Mouse (Mus musculus) hindbrain, postnatal 0 days (tissue): ENCODE data around the gene Dctn5. TPM values are rescaled to one million over a fixed set of nuclear protein-coding genes. Genes with fewer than 3 reads are reported as not detected.
A peak's percentile ranks its signal among the peaks of the same experiment; 100 is the strongest.
"Not testable (repeated sequence)": the region's sequence is repeated elsewhere in the genome, so short reads cannot be mapped to it uniquely, and the experiment has no call there.

Source experiments
- ATAC-seq: fragments of 200-750 bp; cut with Nextera tagmentation; 2 replicates; pipeline ENCODE4 v1.8.0; 2017; ENCODE audit warnings: mild to moderate bottlenecking, moderate TSS enrichment, moderate library complexity
- DNase-seq: peaks from one replicate; pipeline ENCODE4 v3.0.0-alpha.2; 2015; ENCODE audit warnings: low spot score
- H3K27ac ChIP-seq: fragments of 300-500 bp; sonication (generic); 2 replicates; pipeline ENCODE4 v1.5.1; 2014; ENCODE audit warnings: mild to moderate bottlenecking
- H3K27me3 ChIP-seq: fragments of 300-500 bp; sonication (generic); 2 replicates; pipeline ENCODE4 v1.6.1; 2014; ENCODE audit warnings: low read length, mixed read lengths; ENCODE audit not compliant: insufficient read depth
- H3K36me3 ChIP-seq: fragments of 300-500 bp; sonication (generic); 2 replicates; pipeline ENCODE4 v1.6.1; 2014; ENCODE audit warnings: low read length, mixed read lengths; ENCODE audit not compliant: insufficient read depth
- H3K4me1 ChIP-seq: fragments of 300-500 bp; sonication (generic); 2 replicates; pipeline ENCODE4 v1.6.1; 2014; ENCODE audit warnings: antibody characterized with exemption, low read length, mixed read lengths; ENCODE audit not compliant: insufficient read depth
- H3K4me2 ChIP-seq: fragments of 300-500 bp; sonication (generic); 2 replicates; pipeline ENCODE4 v1.6.1; 2014; ENCODE audit warnings: low read depth, mild to moderate bottlenecking, low read length, moderate library complexity, mixed read lengths
- H3K4me3 ChIP-seq: fragments of 300-500 bp; sonication (generic); 2 replicates; pipeline ENCODE4 v1.5.1; 2014; ENCODE audit warnings: low read length
- H3K9ac ChIP-seq: fragments of 300-500 bp; sonication (generic); replicated peaks from 2 replicates; pipeline ENCODE4 v1.6.1; 2014; ENCODE audit warnings: mild to moderate bottlenecking, low read length, moderate library complexity, mixed read lengths
- H3K9me3 ChIP-seq: fragments of 300-500 bp; sonication (generic); 2 replicates; pipeline ENCODE4 v1.6.1; 2016; ENCODE audit warnings: low read length, mixed read lengths
- CTCF ChIP-seq: IDR thresholded peaks from 2 replicates; pipeline ENCODE4 v1.5.1; 2016; ENCODE audit warnings: antibody characterized with exemption, control low read depth, low read depth
- WGBS: fragments of 180-500 bp; shearing (Covaris S2); extraction: QIAGEN DNeasy Blood & Tissue Kit; methylation state at CpG from one replicate; pipeline ENCODE4 v1.1.7; 2014; 5-methylcytosine and 5-hydroxymethylcytosine counted together
- polyA plus RNA-seq: library from polyadenylated mRNA; unstranded; fragments of >200 nt; fragmentation: Nextera tagmentation; extraction: Ambion mirVana; gene quantifications from 2 replicates; pipeline ENCODE4 v1.2.1, GENCODE M21; 2015
- total RNA-seq: library from RNA; depleted of rRNA; stranded (reverse); fragments of >200 nt; gene quantifications from 2 replicates; pipeline ENCODE4 v1.2.3, GENCODE M21; 2014; rRNA removed

Dctn5 gene
- 96.1 and 117 TPM in 2 replicates for total RNA-seq
- polyA plus RNA-seq, result 143 and 154 TPM in 2 replicates

GRCm38 (mm10) chr7:122132497-122133337 lies at the start of gene Dctn5, which contains the start of gene Palb2:
Gene Dctn5, plus strand, starts transcription at chr7:122133041.
Gene Palb2, minus strand, starts transcription at chr7:122132985.
- ATAC-seq (peak; percentile 98), DNase-seq (peak; percentile 98)
- TF ChIP-seq CTCF, result no peak
- WGBS, result under 1% methylated on average over 54 of the region's 54 CpGs
- Histone ChIP-seq H3K4me3 (peak within 1 kb of the TSS; percentile 74), H3K4me1 (no peaks in the 10 kb centered on the region), H3K4me2 (peak within 1 kb of the TSS; percentile 99), H3K27ac (peak within 1 kb of the TSS; percentile 75), H3K9ac (peak within 1 kb of the TSS; percentile 81), H3K36me3 (peaks cover 24% of the 10 kb centered on the region; the same call in 1 of the 2 replicates), H3K27me3 (no peaks in the 10 kb centered on the region), H3K9me3 (no peaks in the 10 kb centered on the region)

GRCm38 (mm10) chr7:122087195-122087982 lies 45.5 kb upstream of the Dctn5 start:
- Histone ChIP-seq H3K36me3 (peaks cover 52% of the 10 kb centered on the region), H3K4me1 (no peaks in the 10 kb centered on the region), H3K4me3 (no peak overlapping the region), H3K27me3 (no peaks in the 10 kb centered on the region), H3K9ac (no peak overlapping the region), H3K9me3 (no peaks in the 10 kb centered on the region), H3K4me2 (no peak overlapping the region), H3K27ac (no peak overlapping the region)
- no peak for TF ChIP-seq CTCF
- 91% methylated on average over 11 of the region's 11 CpGs for WGBS
- DNase-seq (no peak), ATAC-seq (no peak)

DNA sequence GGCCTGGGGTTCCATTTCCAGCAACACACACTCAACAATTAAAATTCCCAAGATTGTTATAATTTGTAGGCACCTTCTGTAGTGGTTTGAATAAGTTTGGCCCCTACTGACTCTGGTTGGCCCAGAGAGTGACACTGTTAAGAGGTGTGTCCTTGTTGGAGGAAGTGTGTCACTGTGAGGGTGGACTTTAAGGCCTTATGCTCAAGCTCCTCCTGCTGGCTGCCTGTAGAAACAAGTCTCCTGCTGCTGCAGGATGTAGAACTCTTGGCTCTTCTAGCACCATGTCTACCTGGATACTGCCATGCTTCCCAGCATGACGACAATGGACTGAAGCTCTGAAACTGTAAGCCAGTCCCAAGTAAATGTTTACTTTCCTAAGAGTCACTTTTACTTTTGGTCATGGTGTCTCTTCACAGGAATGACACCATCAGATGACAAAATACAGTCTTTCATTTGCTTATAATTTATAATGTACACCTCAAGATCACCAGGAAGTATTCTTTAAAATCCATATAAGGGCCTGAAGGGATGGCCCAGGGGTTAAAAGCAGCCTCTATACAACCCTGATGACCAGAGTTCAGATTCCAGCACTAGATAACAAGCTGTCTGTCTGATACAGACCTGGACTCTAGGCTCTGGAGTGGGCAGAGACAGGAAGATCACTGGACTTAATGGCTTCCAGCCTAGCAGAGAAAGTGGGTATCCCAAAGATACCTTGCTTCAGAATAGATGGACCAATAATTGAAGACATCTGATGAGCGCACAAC lies 38.1 kb upstream of the Dctn5 start:
- no peaks in the 10 kb centered on the region for H3K4me1 ChIP-seq
- no peak overlapping the region for H3K27ac ChIP-seq
- DNase-seq, result no peak
- H3K4me2 ChIP-seq, result no peak overlapping the region
- no peak overlapping the region for H3K9ac ChIP-seq
- WGBS, result 94% methylated on average over 2 of the region's 2 CpGs
- no peak overlapping the region for H3K4me3 ChIP-seq
- ATAC-seq, result no peak
- no peaks in the 10 kb centered on the region for H3K27me3 ChIP-seq
- H3K9me3 ChIP-seq, result no peaks in the 10 kb centered on the region
- TF ChIP-seq CTCF, result no peak
- peaks cover 48% of the 10 kb centered on the region for H3K36me3 ChIP-seq

GRCm38 (mm10) chr7:122098009-122098408 lies 34.8 kb upstream of the Dctn5 start:
- no peaks in the 10 kb centered on the region for H3K27me3 ChIP-seq
- 96% methylated on average over 3 of the region's 3 CpGs for WGBS
- H3K9me3 ChIP-seq, result no peaks in the 10 kb centered on the region
- no peak overlapping the region for H3K4me3 ChIP-seq
- H3K9ac ChIP-seq, result no peak overlapping the region
- DNase-seq, result no peak
- no peak for TF ChIP-seq CTCF
- no peak overlapping the region for H3K4me2 ChIP-seq
- H3K4me1 ChIP-seq, result peaks cover 10% of the 10 kb centered on the region
- H3K36me3 ChIP-seq, result peaks cover 26% of the 10 kb centered on the region
- H3K27ac ChIP-seq, result no peak overlapping the region
- ATAC-seq, result no peak

GRCm38 (mm10) chr7:122099222-122099621 lies 33.6 kb upstream of the Dctn5 start:
- Histone ChIP-seq H3K27ac (no peak overlapping the region), H3K9me3 (no peaks in the 10 kb centered on the region), H3K4me3 (no peak overlapping the region), H3K27me3 (no peaks in the 10 kb centered on the region), H3K9ac (no peak overlapping the region), H3K4me1 (peaks cover 10% of the 10 kb centered on the region), H3K36me3 (peaks cover 23% of the 10 kb centered on the region), H3K4me2 (no peak overlapping the region)
- TF ChIP-seq CTCF, result peak; percentile 92
- DNase-seq, result peak; percentile 68
- 56% methylated on average over 4 of the region's 4 CpGs for WGBS
- no peak for ATAC-seq

DNA sequence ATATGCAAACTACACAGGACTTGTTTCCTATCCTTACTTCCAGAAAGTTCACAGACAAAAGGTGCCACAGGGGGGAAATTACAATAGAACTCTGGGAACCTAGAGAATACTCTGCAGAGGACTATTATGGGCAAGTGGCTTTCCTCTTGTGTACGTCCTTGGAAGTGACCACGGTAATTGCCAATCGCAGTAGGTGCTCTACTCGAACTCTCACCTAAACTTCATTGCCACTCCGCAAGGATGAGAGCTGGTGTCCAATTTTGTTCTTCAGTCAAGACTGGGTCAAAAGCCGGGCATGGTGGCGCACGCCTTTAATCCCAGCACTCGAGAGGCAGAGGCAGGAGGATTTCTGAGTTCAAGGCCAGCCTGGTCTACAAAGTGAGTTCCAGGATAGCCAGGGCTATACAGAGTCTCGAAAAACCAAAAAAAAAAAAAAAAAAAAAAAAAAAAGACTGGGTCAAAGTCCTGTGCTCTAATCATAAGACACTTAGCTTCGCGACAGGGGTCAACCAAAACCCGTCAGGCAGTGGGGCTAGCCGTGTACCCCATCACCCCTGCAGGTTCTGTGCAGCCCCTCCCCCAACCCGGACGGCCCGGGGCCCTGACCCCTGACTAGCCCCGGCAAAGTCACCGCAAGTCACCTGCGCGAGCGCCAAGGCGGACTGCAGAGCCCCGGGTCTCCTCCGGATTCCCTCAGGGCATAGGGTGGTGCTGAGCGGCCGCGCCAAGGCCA lies 31.7 kb upstream of the Dctn5 start:
- H3K4me2 ChIP-seq, result peak overlapping the region; percentile 72
- H3K27me3 ChIP-seq, H3K36me3 ChIP-seq, H3K4me1 ChIP-seq, H3K9me3 ChIP-seq: not testable (repeated sequence)
- ATAC-seq, result peak; percentile 72
- peak overlapping the region; percentile 71 for H3K4me3 ChIP-seq
- peak; percentile 13 for DNase-seq
- H3K27ac ChIP-seq, result peak overlapping the region; percentile 73
- 9% methylated on average over 25 of the region's 28 CpGs for WGBS
- peak overlapping the region; percentile 76 for H3K9ac ChIP-seq
